Mouse (Mus musculus) Patski (cell line): ENCODE results near the gene Bri3bp. TPM values are rescaled to one million over a fixed set of nuclear protein-coding genes. Genes with fewer than 3 reads are reported as not detected.
"Not testable (repeated sequence)": the region's sequence is repeated elsewhere in the genome, so short reads cannot be mapped to it uniquely, and the experiment has no call there.

ENCODE experiments used
- ATAC-seq: fragments of 100-300 bp; one replicate; pipeline ENCODE4 v1.8.0; 2021
- CTCF ChIA-PET: fragments of 350-600 bp; sonication (Branson Sonifier 250); formaldehyde crosslinking; loops from one replicate; lab custom pipeline; 2022; ENCODE audit warnings: inconsistent platforms; lab: Charles Lee
- POLR2A ChIA-PET: fragments of 350-600 bp; sonication (Branson Sonifier 250); formaldehyde crosslinking; loops from one replicate; lab custom pipeline; 2022; ENCODE audit warnings: antibody characterized with exemption, inconsistent platforms; lab: Charles Lee
- DNase-seq: peaks from one replicate; pipeline ENCODE4 v3.0.0-alpha.2; 2011; ENCODE audit warnings: low read depth, low spot score
- H3K27me3 ChIP-seq: fragments of 371-371 bp; one replicate; pipeline ENCODE4 v1.5.1; 2021
- CTCF ChIP-seq: fragments of 100-300 bp; IDR thresholded peaks from one replicate; pipeline ENCODE4 v1.5.1; 2021
- in situ Hi-C: fragments of 300-500 bp; cut with MboI; formaldehyde crosslinking; loops from 3 replicates; pipeline ENCODE4 v1.11.1; 2018; ENCODE audit warnings: low pct_unique_long_range_greater_than_20kb, mixed read lengths
- polyA plus RNA-seq: library from polyadenylated mRNA; unstranded; gene quantifications from one replicate; pipeline ENCODE4 v1.2.3, GENCODE M21; 2021

The Bri3bp gene
- polyA plus RNA-seq, 1 experiment from 2014 or later: 83.7 TPM

DNA sequence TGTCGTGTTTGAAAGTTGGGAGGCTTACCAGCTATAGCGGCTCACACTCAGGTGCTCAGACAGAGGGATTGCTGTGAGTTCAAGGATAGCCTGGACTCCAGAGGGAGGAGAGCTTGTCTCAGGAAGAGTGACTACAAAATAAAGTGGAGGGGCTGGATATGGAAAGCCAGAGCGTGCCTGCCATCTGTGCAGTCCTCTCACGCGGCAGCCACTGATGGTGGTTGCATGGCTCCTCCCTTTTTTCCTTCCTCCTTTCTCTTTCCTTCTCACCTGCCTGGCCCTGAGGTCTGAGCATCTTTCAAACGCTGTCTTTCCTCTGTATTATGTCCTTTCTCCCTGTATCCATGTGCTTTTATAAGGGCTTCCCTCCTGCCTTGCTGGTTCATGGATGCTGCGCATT, 36.7 kb downstream of the Bri3bp start:
- POLR2A ChIA-PET: interaction anchor here (0.5 kb wide), 1 partner anchor 63 kb away, joined by 3 read pairs; no protein-coding TSS in a partner anchor
- H3K27me3 ChIP-seq: no peaks in the 10 kb centered on the region

DNA sequence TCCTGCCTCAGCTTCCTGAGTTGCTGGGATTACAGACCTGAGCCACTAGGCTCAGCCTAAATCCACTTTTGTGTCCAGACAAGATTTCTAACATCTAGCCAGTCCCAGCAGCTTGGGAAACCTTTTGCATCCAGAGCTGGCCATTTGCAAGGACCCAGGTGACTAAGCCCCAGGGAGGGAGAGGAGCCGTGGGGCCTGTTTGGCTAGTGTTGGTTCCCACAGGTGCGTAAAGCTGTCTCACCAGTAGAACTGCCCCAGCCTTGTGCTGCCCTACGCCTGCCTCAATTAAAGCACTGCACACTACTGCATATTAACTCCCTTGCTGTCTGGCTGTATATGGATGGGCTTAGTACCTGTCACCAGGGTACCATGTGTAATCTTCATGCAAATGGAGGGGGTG, 38.0 kb downstream of the Bri3bp start:
- ATAC-seq (no peak), DNase-seq (no peak)
- no peak for TF ChIP-seq CTCF
- ChIA-PET CTCF (no interaction called here), POLR2A (no interaction called here)
- H3K27me3 ChIP-seq: no peaks in the 10 kb centered on the region
- in situ Hi-C loops: loop anchor here (5.0 kb wide), 1 partner anchor 72 kb away; no protein-coding TSS in a partner anchor

More for the DNA sequence above, 36.7 kb downstream of the Bri3bp start:
- ATAC-seq: no peak
- in situ Hi-C loops: loop anchor here (5.0 kb wide), 1 partner anchor 71 kb away; no protein-coding TSS in a partner anchor
- no peak for TF ChIP-seq CTCF
- CTCF ChIA-PET: interaction anchor here (0.9 to 1.1 kb wide), 2 partner anchors 10 to 66 kb away, joined by 3 to 5 read pairs; no protein-coding TSS in a partner anchor
- no peak for DNase-seq

DNA sequence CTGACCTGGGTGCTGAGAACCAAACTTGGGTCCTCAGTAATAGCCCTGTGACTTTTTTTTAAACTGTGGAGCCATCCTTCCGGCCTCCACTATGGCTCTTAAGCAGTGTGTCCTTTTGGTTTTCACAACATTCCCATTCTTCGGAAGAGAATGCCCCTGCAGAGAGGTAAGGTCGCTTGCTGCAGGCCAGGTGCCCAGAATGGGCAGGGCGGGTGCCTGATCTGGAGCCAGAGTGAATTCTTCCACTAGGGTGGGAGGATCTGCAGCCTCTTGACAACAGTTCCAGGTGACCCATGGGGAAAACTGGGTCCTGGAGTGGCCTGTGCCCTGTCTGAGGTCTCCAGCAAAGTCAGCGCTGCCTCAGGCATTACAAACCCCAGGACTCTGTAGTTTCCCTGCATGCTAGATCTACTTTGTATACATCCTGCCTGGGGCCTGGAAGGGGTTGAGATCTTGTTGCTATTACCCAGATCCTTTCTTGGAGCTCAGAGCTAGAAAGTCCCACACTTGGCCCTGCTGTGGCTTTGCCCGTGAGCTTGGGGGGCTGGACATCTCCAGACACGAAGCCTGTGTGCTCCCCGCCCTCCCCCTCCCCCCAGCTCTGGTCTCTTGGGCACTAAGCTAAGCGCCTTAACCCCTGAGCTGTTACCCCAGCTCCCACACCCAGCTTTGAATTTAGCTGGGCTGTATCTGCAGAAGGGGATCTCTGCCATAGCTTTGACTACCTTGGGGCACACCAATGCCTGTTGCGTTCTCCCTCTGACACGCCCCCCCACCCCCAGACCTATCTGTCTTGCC, 39.3 kb downstream of the Bri3bp start:
- ATAC-seq (no peak), DNase-seq (no peak)
- no peaks in the 10 kb centered on the region for H3K27me3 ChIP-seq
- CTCF ChIA-PET: no interaction called here
- no peak for TF ChIP-seq CTCF
- POLR2A ChIA-PET: no interaction called here
- in situ Hi-C loops: no loop called here

GRCm38 (mm10) chr5:125482474-125482873, 41.1 kb downstream of the Bri3bp start:
- POLR2A ChIA-PET: no interaction called here
- in situ Hi-C loops: no loop called here
- DNase-seq (no peak), ATAC-seq (no peak)
- no peak for TF ChIP-seq CTCF
- H3K27me3 ChIP-seq: no peaks in the 10 kb centered on the region
- CTCF ChIA-PET: interaction anchor here (1.9 kb wide), 1 partner anchor 15 kb away, joined by 6 read pairs; no protein-coding TSS in a partner anchor

DNA sequence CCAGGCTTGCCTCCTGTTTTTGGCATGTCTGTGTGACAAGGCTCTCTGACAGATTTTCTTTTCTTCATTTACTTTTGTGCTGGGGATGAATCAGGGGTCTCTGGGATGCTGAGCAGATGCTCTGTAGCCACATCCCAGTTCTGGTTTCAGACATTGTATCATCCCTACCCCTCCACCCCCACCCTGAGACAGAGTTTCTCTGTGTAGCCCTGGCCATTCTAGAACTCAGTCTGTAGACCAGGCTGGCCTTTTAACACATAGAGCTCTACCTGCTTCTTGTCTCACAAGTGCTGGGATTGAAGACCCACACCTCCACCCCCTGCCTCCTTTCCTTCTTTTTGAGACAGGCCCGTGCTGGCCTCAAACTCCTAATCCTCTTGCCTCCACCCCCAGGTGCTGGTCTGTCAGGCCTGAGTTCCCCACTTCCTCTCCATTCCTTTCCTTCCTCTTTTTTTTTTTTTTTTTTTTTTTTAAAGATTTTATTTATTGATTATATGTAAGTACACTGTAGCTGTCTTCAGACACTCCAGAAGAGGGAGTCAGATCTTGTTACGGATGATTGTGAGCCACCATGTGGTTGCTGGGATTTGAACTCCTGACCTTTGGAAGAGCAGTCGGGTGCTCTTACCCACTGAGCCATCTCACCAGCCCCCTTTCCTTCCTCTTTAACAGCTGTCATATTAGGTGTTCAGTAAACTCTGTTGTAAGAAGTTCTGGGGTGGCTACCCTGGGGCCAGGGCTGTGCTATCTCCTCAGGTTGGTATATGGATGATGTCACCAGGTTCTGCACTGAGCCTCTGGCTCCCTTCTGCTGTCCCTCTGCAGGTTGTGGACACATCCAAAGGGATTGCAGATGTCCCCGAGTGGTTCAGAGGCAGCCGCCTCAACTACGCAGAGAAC, 42.6 kb downstream of the Bri3bp start:
- ATAC-seq (no peak), DNase-seq (no peak)
- in situ Hi-C loops: no loop called here
- TF ChIP-seq CTCF: no peak
- CTCF ChIA-PET: no interaction called here
- H3K27me3 ChIP-seq: no peaks in the 10 kb centered on the region
- POLR2A ChIA-PET: no interaction called here

DNA sequence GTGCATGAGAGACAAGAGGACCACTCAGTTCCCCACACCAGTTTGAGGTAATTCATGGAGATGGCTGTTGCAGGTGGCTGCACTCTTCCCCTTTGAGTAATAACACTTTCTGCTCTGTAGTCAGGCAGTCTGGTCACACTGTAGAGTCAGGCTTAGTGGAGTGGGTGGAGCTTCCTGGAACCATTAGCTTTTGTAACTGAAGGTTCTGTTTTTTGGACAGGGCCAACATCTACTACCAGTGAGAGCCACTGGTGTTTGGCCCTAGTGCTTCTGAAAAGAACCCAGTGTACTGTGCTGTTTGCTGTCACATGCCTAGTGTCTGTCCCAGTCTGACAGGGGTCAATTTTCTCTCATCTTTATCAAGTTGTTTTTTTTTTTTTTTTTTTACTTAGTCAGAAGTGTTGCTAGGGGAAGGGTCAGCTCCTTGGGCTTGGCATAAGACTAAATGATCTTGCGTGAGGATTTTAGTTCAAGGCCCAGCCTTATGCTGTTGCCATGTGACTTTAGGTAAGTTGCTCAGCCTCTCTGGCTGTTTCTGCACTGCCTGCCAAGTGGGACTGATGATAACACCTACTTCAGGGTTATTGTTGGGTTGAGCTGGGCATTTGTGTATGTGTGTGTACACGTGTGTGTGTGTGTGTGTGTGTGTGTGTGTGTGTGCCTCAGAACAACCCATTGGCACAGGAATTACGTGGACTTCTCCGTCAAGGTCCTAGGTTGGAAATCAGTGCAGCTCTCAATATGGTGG, 43.8 kb downstream of the Bri3bp start:
- no peaks in the 10 kb centered on the region for H3K27me3 ChIP-seq
- ATAC-seq: no peak
- no peak for TF ChIP-seq CTCF
- POLR2A ChIA-PET: interaction anchor here (1.3 kb wide), 1 partner anchor 10 kb away, joined by 5 read pairs; the partner anchor contains the start of gene Aacs
- CTCF ChIA-PET: interaction anchor here (1.3 to 4.4 kb wide), 2 partner anchors 13 to 73 kb away, joined by 3 to 36 read pairs; no protein-coding TSS in a partner anchor
- DNase-seq: no peak
- in situ Hi-C loops: no loop called here

- in situ Hi-C loops: no loop called here
- no peaks in the 10 kb centered on the region for H3K27me3 ChIP-seq
These were observed 44.7 kb downstream of the Bri3bp start for GRCm38 (mm10) chr5:125486088-125486487.

DNA sequence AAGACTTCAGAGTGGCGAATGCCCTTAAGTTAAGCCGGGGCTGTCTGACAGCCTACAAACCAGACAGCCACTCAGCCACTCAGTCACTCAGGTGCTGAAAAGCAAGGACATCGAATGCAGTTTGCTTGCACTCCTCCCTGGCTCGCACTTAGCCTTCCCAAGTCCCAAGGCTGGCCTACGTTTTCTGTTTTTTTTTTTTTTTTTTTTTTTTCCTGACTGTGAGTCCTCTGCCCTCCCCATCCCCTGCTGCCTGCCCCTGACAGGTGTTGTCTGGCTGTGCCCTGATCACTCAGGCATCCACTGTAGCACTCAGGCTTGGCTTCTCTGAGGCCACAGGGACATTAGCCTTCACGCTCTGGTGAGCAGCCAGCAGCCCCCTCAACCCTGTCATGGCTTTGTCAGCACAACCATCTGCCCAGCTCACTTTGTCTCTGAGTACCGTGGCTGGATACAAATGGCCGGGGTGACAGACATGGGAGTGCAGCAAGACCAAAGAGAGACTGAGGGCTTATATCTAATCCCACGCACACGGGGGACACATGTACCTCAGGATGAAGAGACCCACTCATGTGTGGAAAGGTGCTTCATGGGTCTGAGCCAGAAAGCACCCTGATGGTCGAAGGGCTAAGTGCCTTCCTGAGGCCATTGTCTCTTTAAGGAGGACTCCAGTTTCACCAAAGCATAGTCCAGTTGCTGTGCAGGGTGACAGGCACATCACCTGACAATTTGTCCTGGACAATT, 46.2 kb downstream of the Bri3bp start:
- no peak for DNase-seq
- ChIA-PET POLR2A (interaction anchor here (0.9 to 1.1 kb wide), 3 partner anchors 28 to 76 kb away, joined by 3 to 4 read pairs (median 3); no protein-coding TSS in a partner anchor), CTCF (interaction anchor here (0.7 to 4.4 kb wide), 10 partner anchors 10 to 105 kb away, joined by 3 to 36 read pairs (median 7); partner anchors contain the start of gene Bri3bp)
- H3K27me3 ChIP-seq: no peaks in the 10 kb centered on the region
- ATAC-seq: peak; percentile 37
- in situ Hi-C loops: no loop called here
- TF ChIP-seq CTCF: no peak

More at GRCm38 (mm10) chr5:125486088-125486487, 44.7 kb downstream of the Bri3bp start:
- no peak for TF ChIP-seq CTCF
- POLR2A ChIA-PET: interaction anchor here (1.3 kb wide), 1 partner anchor 11 kb away, joined by 5 read pairs; the partner anchor contains the start of gene Aacs
- no peak for ATAC-seq
- CTCF ChIA-PET: interaction anchor here (1.3 to 4.4 kb wide), 2 partner anchors 12 to 74 kb away, joined by 3 to 36 read pairs; no protein-coding TSS in a partner anchor
- no peak for DNase-seq

GRCm38 (mm10) chr5:125488116-125488455, 46.7 kb downstream of the Bri3bp start:
- POLR2A ChIA-PET: interaction anchor here (0.5 to 1.1 kb wide), 3 partner anchors 29 to 75 kb away, joined by 3 read pairs; no protein-coding TSS in a partner anchor
- no peak for DNase-seq
- no peaks in the 10 kb centered on the region for H3K27me3 ChIP-seq
- CTCF ChIA-PET: interaction anchor here (0.6 to 4.4 kb wide), 14 partner anchors 10 to 121 kb away, joined by 3 to 36 read pairs (median 4); partner anchors contain the start of gene Aacs
- in situ Hi-C loops: no loop called here
- peak; percentile 90 for TF ChIP-seq CTCF
- ATAC-seq: peak; percentile 86

- in situ Hi-C loops, DNase-seq, ATAC-seq, H3K27me3 ChIP-seq: not testable (repeated sequence)
- ChIA-PET CTCF (interaction anchor here (0.8 to 4.4 kb wide), 9 partner anchors 9 to 122 kb away, joined by 3 to 36 read pairs (median 8); partner anchors contain the start of gene Aacs), POLR2A (interaction anchor here (0.9 kb wide), 1 partner anchor 105 kb away, joined by 5 read pairs; no protein-coding TSS in a partner anchor)
These were observed 47.6 kb downstream of the Bri3bp start for GRCm38 (mm10) chr5:125488953-125489352.
